Mouse (Mus musculus) embryonic facial prominence, embryonic 14.5 days (tissue): ENCODE measurements at regions not wholly inside any gene's neighbourhood (a gene's known extent, or its start where the extent isn't known, plus 50 kb on each side); places are given as distances from the start of the nearest gene placed in this dataset.

Source experiments
- ATAC-seq: fragments of 200-750 bp; cut with Nextera tagmentation; 2 replicates; pipeline ENCODE4 v1.8.0; 2017; ENCODE audit warnings: low read depth, moderate number of reproducible peaks, moderate TSS enrichment
- DNase-seq: peaks from one replicate; pipeline ENCODE4 v3.0.0-alpha.2; 2015; ENCODE audit warnings: low spot score
- H3K27ac ChIP-seq: fragments of 300-500 bp; sonication (generic); replicated peaks from 2 replicates; pipeline ENCODE4 v1.5.1; 2014; ENCODE audit warnings: low read depth, mild to moderate bottlenecking, low read length, moderate library complexity
- H3K27me3 ChIP-seq: fragments of 300-500 bp; sonication (generic); replicated peaks from 2 replicates; pipeline ENCODE4 v1.6.1; 2014; ENCODE audit warnings: low read length; ENCODE audit not compliant: control insufficient read depth, insufficient read depth
- H3K36me3 ChIP-seq: fragments of 300-500 bp; sonication (generic); 2 replicates; pipeline ENCODE4 v1.6.1; 2014; ENCODE audit warnings: low read length, mixed read lengths; ENCODE audit not compliant: control insufficient read depth, insufficient read depth
- H3K4me1 ChIP-seq: fragments of 300-500 bp; sonication (generic); 2 replicates; pipeline ENCODE4 v1.6.1; 2014; ENCODE audit warnings: antibody characterized with exemption, low read length; ENCODE audit not compliant: control insufficient read depth, insufficient read depth
- H3K4me2 ChIP-seq: fragments of 300-500 bp; sonication (generic); 2 replicates; pipeline ENCODE4 v1.6.1; 2014; ENCODE audit warnings: low read depth, mild to moderate bottlenecking, low read length, moderate library complexity, mixed read lengths
- H3K4me3 ChIP-seq: fragments of 300-500 bp; sonication (generic); 2 replicates; pipeline ENCODE4 v1.5.1; 2014; ENCODE audit warnings: low read depth, mild to moderate bottlenecking, low read length
- H3K9ac ChIP-seq: fragments of 300-500 bp; sonication (generic); 2 replicates; pipeline ENCODE4 v1.6.1; 2014; ENCODE audit warnings: low read depth, mild to moderate bottlenecking, low read length, moderate library complexity, mixed read lengths
- H3K9me3 ChIP-seq: fragments of 300-500 bp; sonication (generic); 2 replicates; pipeline ENCODE4 v1.6.1; 2016; ENCODE audit warnings: low read length; ENCODE audit not compliant: control insufficient read depth
- WGBS: fragments of 180-500 bp; shearing (Covaris S2); extraction: QIAGEN DNeasy Blood & Tissue Kit; methylation state at CpG from one replicate; pipeline ENCODE4 v1.1.7; 2014; 5-methylcytosine and 5-hydroxymethylcytosine counted together

GRCm38 (mm10) chr8:28235562-28235961 is 788.1 kb downstream of the Poteg start:
- no peak overlapping the region for H3K4me3 ChIP-seq
- H3K4me1 ChIP-seq, result no peaks in the 10 kb centered on the region; the same call in 1 of the 2 replicates
- no peaks in the 10 kb centered on the region for H3K36me3 ChIP-seq
- H3K9me3 ChIP-seq, result no peaks in the 10 kb centered on the region
- no peaks in the 10 kb centered on the region for H3K27me3 ChIP-seq
- ATAC-seq, result no peak
- H3K4me2 ChIP-seq, result no peak overlapping the region
- DNase-seq, result peak; percentile 4
- 69% methylated on average over 5 of the region's 5 CpGs for WGBS
- no peak overlapping the region for H3K27ac ChIP-seq
- H3K9ac ChIP-seq, result no peak overlapping the region

- no peak for DNase-seq
- Histone ChIP-seq H3K4me1 (no peaks in the 10 kb centered on the region; the same call in 1 of the 2 replicates), H3K27ac (no peak overlapping the region), H3K4me3 (no peak overlapping the region), H3K27me3 (no peaks in the 10 kb centered on the region), H3K4me2 (no peak overlapping the region), H3K36me3 (no peaks in the 10 kb centered on the region), H3K9me3 (no peaks in the 10 kb centered on the region), H3K9ac (no peak overlapping the region)
- ATAC-seq, result no peak
- 87% methylated on average over 7 of the region's 7 CpGs for WGBS
Measured at GRCm38 (mm10) chr8:28239411-28239810, 791.9 kb downstream of the Poteg start.

- no peaks in the 10 kb centered on the region for H3K27me3 ChIP-seq
- ATAC-seq, result no peak
- DNase-seq, result peak; percentile 0
- H3K27ac ChIP-seq, result no peak overlapping the region
- H3K4me3 ChIP-seq, result no peak overlapping the region
- no peaks in the 10 kb centered on the region for H3K4me1 ChIP-seq
- H3K9me3 ChIP-seq, result no peaks in the 10 kb centered on the region
- no peak overlapping the region for H3K9ac ChIP-seq
- 47% methylated on average over 9 of the region's 9 CpGs for WGBS
- H3K36me3 ChIP-seq, result no peaks in the 10 kb centered on the region
- H3K4me2 ChIP-seq, result no peak overlapping the region
Measured at GRCm38 (mm10) chr8:28252399-28253240, 805.1 kb downstream of the Poteg start.

- H3K27ac ChIP-seq, result no peak overlapping the region
Measured at GRCm38 (mm10) chr8:28267277-28267676, 819.8 kb downstream of the Poteg start.

DNA sequence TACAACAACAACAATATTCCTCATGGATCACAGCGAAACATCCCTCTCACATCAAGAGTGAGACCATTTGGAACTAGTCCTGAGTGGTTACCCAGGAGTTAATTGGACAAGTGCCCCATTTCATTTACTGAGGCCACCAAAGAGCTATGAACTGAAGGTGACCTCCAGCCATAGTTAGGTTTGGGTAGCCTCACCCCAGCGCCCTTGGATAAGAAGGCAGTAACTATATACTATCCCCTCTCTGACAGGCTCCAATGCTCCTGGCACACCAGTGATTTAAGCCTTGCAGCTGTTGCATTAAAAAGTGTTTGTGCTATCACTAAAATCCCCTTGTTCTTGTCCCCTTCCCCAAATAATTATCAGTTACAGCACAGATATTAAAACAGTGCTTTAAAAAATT is 836.8 kb downstream of the Poteg start:
- Histone ChIP-seq H3K27ac (no peak overlapping the region), H3K4me1 (no peaks in the 10 kb centered on the region), H3K9ac (no peak overlapping the region), H3K4me2 (no peak overlapping the region), H3K36me3 (no peaks in the 10 kb centered on the region), H3K9me3 (no peaks in the 10 kb centered on the region), H3K27me3 (no peaks in the 10 kb centered on the region), H3K4me3 (no peak overlapping the region)
- peak; percentile 12 for DNase-seq
- 64% methylated on average over 2 of the region's 2 CpGs for WGBS
- ATAC-seq, result no peak

More at GRCm38 (mm10) chr8:28267277-28267676, 819.8 kb downstream of the Poteg start:
- ATAC-seq, result no peak
- 75% methylated on average over 5 of the region's 5 CpGs for WGBS
- Histone ChIP-seq H3K9me3 (no peaks in the 10 kb centered on the region), H3K4me1 (no peaks in the 10 kb centered on the region), H3K9ac (no peak overlapping the region), H3K4me2 (no peak overlapping the region), H3K4me3 (no peak overlapping the region), H3K27me3 (no peaks in the 10 kb centered on the region), H3K36me3 (no peaks in the 10 kb centered on the region)
- no peak for DNase-seq

DNA sequence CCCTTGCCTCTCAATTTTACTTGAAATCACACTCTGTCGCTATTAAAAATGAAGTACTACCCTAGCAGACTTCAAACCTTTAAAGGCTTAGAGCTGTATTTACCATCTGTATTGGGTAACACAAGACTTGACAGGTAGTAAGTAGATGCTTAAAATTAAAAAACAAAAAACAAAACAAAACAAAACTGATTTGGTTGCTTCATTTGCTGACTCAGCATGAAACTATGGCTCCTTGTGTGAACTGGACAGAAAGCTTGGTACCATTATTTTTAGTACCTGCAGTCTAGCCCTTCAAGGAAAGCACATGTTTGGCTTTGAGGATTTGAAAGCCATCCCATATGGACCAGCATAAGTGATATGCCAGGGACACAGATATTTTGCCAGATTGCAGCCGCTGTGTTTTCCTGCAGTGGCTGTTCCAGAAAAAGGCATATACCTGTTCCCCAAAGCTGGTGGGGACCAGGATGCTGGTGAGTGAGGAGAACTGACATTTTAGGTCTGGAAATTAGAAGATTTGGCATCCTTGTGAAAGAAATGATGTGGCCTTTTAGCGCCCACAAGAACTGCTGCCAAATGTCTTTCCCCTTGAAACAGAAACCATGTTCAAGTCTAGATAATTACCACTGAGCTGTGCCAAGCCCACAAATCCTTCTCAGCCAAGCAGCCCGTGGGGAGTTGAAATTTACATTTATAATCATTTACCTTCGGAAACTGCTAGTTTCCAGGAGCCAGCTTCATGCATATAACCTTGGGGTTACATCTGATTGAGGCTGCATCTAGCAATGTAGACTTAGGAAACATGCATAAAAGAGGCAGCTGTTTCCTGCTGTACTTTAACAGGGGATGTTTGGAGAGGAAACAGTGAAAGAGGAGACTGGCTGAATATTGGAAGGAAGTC is 851.7 kb downstream of the Poteg start:
- Histone ChIP-seq H3K4me1 (no peaks in the 10 kb centered on the region), H3K36me3 (no peaks in the 10 kb centered on the region), H3K27me3 (no peaks in the 10 kb centered on the region), H3K4me3 (no peak overlapping the region), H3K4me2 (0 out of 2 replicates have a peak overlapping the region, but pooled peaks have one; percentile 12), H3K27ac (0 out of 2 replicates have a peak overlapping the region, but pooled peaks have one; percentile 15), H3K9me3 (no peaks in the 10 kb centered on the region), H3K9ac (no peak overlapping the region)
- ATAC-seq (peak; percentile 74), DNase-seq (peak; percentile 93)
- WGBS, result 47% methylated on average over 5 of the region's 5 CpGs

- WGBS, result 50% methylated on average over 1 of the region's 1 CpGs
- H3K4me3 ChIP-seq, result no peak overlapping the region
Measured at GRCm38 (mm10) chr8:28317081-28317480, 869.6 kb downstream of the Poteg start.

GRCm38 (mm10) chr8:28333388-28333787 is 885.9 kb downstream of the Poteg start:
- DNase-seq (no peak), ATAC-seq (no peak)
- WGBS, result 68% methylated on average over 1 of the region's 1 CpGs
- Histone ChIP-seq H3K4me3 (no peak overlapping the region), H3K9ac (no peak overlapping the region), H3K4me1 (no peaks in the 10 kb centered on the region), H3K27me3 (no peaks in the 10 kb centered on the region), H3K4me2 (no peak overlapping the region), H3K27ac (no peak overlapping the region), H3K36me3 (no peaks in the 10 kb centered on the region), H3K9me3 (no peaks in the 10 kb centered on the region)

More at GRCm38 (mm10) chr8:28317081-28317480, 869.6 kb downstream of the Poteg start:
- Histone ChIP-seq H3K27me3 (no peaks in the 10 kb centered on the region), H3K4me1 (no peaks in the 10 kb centered on the region), H3K9ac (no peak overlapping the region), H3K27ac (no peak overlapping the region), H3K4me2 (no peak overlapping the region), H3K9me3 (no peaks in the 10 kb centered on the region), H3K36me3 (no peaks in the 10 kb centered on the region)
- DNase-seq (no peak), ATAC-seq (no peak)
